Mouse (Mus musculus) NIH3T3 (cell line): ENCODE data around the gene Zfp612.
"Not testable (repeated sequence)": the region's sequence is repeated elsewhere in the genome, so short reads cannot be mapped to it uniquely, and the experiment has no call there.

Source experiments
- DNase-seq: peaks from one replicate; pipeline ENCODE4 v3.0.0-alpha.2; 2012; ENCODE audit warnings: low read depth

Gene Zfp612

GRCm38 (mm10) chr8:110079282-110080221, at the start of gene Zfp612:
Gene Zfp612 (plus strand): TSS chr8:110079746.
- no peak for DNase-seq

GRCm38 (mm10) chr8:110033771-110034170, 45.8 kb upstream of the Zfp612 start:
- not testable (repeated sequence) for DNase-seq

- no peak for DNase-seq
Measured at GRCm38 (mm10) chr8:110034331-110034730, 45.2 kb upstream of the Zfp612 start.

GRCm38 (mm10) chr8:110036156-110036555, 43.4 kb upstream of the Zfp612 start:
- no peak for DNase-seq

- DNase-seq: peak; percentile 44
Measured at GRCm38 (mm10) chr8:110039216-110039615, 40.3 kb upstream of the Zfp612 start.

GRCm38 (mm10) chr8:110039659-110040058, 39.9 kb upstream of the Zfp612 start, which contains the start of gene Chst4:
Gene Chst4 (minus strand): TSS chr8:110039740.
- no peak for DNase-seq

GRCm38 (mm10) chr8:110040509-110040908, 39.0 kb upstream of the Zfp612 start:
- DNase-seq: peak; percentile 27

- DNase-seq: no peak
Measured at GRCm38 (mm10) chr8:110051208-110051607, 28.3 kb upstream of the Zfp612 start.

GRCm38 (mm10) chr8:110058207-110058606, 21.3 kb upstream of the Zfp612 start:
- DNase-seq: no peak

- no peak for DNase-seq
Measured at GRCm38 (mm10) chr8:110064161-110064560, 15.4 kb upstream of the Zfp612 start.

- DNase-seq: no peak
Measured at GRCm38 (mm10) chr8:110064606-110065365, 14.8 kb upstream of the Zfp612 start.

GRCm38 (mm10) chr8:110065676-110066075, 13.9 kb upstream of the Zfp612 start:
- no peak for DNase-seq

GRCm38 (mm10) chr8:110069706-110070105, 9.8 kb upstream of the Zfp612 start:
- no peak for DNase-seq

- DNase-seq: peak; percentile 89
Measured at GRCm38 (mm10) chr8:110071600-110071999, 7.9 kb upstream of the Zfp612 start.

- no peak for DNase-seq
Measured at GRCm38 (mm10) chr8:110074496-110074895, 5.0 kb upstream of the Zfp612 start.

- no peak for DNase-seq
Measured at GRCm38 (mm10) chr8:110082416-110083105, 3.0 kb downstream of the Zfp612 start.

- DNase-seq: no peak
Measured at GRCm38 (mm10) chr8:110091869-110092268, 12.3 kb downstream of the Zfp612 start.

- no peak for DNase-seq
Measured at GRCm38 (mm10) chr8:110100907-110101306, 21.4 kb downstream of the Zfp612 start, which contains the start of gene Gm21964. Gene Gm21964 (plus strand): TSS chr8:110101207.

- DNase-seq: no peak
Measured at GRCm38 (mm10) chr8:110101676-110102075, 22.1 kb downstream of the Zfp612 start.

- no peak for DNase-seq
Measured at GRCm38 (mm10) chr8:110102653-110103052, 23.1 kb downstream of the Zfp612 start, which contains the start of gene Gm17720. Gene Gm17720 (minus strand): TSS chr8:110102753.

- DNase-seq: peak; percentile 50
Measured at GRCm38 (mm10) chr8:110119715-110120114, 40.2 kb downstream of the Zfp612 start.

- DNase-seq: peak; percentile 83
Measured at GRCm38 (mm10) chr8:110130537-110130936, 51.0 kb downstream of the Zfp612 start.
